Mouse (Mus musculus) midbrain, embryonic 10.5 days (tissue): ENCODE results near the gene Sec61a1. TPM values are rescaled to one million over a fixed set of nuclear protein-coding genes. Genes with fewer than 3 reads are reported as not detected.

ENCODE experiments used
- DNase-seq: peaks from one replicate; pipeline ENCODE4 v3.0.0-alpha.2; 2017; ENCODE audit warnings: low spot score
- H3K27ac ChIP-seq: fragments of 300-500 bp; sonication (generic); replicated peaks from 2 replicates; pipeline ENCODE4 v1.5.1; 2016; ENCODE audit warnings: mild to moderate bottlenecking
- H3K27me3 ChIP-seq: fragments of 300-500 bp; sonication (generic); 2 replicates; pipeline ENCODE4 v1.6.1; 2016; ENCODE audit warnings: low read depth, mild to moderate bottlenecking; ENCODE audit not compliant: poor library complexity, severe bottlenecking
- H3K36me3 ChIP-seq: fragments of 300-500 bp; sonication (generic); 2 replicates; pipeline ENCODE4 v1.6.1; 2016; ENCODE audit warnings: mild to moderate bottlenecking, moderate library complexity
- H3K4me1 ChIP-seq: fragments of 300-500 bp; sonication (generic); 2 replicates; pipeline ENCODE4 v1.6.1; 2016
- H3K4me3 ChIP-seq: fragments of 300-500 bp; sonication (generic); 2 replicates; pipeline ENCODE4 v1.5.1; 2016; ENCODE audit warnings: mild to moderate bottlenecking, moderate library complexity
- H3K9me3 ChIP-seq: fragments of 300-500 bp; sonication (generic); replicated peaks from 2 replicates; pipeline ENCODE4 v1.6.1; 2016; ENCODE audit warnings: mild to moderate bottlenecking
- WGBS: fragments of 180-500 bp; shearing (Covaris S2); methylation state at CpG from one replicate; pipeline ENCODE4 v1.1.7; 2016; 5-methylcytosine and 5-hydroxymethylcytosine counted together
- polyA plus RNA-seq: library from polyadenylated mRNA; unstranded; fragments of >200 nt; fragmentation: Nextera tagmentation; extraction: Ambion mirVana; gene quantifications from 2 replicates; pipeline ENCODE4 v1.2.1, GENCODE M21; 2016

Sec61a1 gene
- polyA plus RNA-seq = 208 and 215 TPM in 2 replicates

DNA sequence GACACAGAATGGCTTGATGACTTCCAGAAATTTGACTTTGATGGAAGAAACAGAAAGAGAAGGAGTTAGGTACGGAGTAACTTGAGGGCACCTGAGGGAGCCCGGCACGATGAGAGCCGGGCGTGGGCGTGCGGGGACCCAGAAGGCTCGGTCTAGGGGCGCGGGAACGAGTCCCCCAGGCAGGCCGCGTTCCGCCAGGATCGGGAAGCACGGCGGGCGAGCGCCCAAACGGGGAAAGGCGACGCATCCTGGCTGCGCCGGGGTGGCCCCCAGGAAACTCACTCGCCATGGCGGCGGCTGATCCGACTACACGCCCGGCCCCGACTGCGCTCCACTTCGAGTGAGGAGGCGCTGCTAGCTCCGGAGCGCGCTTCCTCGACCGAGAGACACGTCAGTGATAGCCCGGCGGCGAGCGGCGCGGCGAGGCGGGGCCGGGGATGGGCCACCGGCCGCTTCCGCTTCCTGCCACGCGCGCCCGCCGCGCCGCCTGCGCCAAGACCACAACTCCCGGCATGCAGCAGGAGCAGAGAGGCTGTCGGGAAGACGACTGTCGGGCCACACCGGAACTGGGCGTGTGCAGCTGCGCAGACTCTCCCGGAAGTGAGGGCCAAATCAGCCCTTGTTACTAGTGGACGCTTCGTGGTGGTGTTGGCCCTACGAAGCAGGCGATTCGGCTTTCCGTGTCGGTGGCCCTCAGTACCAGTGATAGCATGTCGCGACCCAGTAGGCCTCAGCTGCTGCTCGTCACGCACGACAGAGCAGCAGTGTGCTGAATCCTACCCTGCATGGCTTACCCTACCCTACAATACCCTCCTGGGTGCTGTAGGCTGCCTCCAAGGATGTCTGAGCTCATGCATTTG, at the start of gene Sec61a1:
Sec61a1 (minus strand) TSS at position 502 of the 860 bp plus-strand sequence.
- Histone ChIP-seq H3K9me3 (no peaks in the 10 kb centered on the region), H3K27me3 (no peaks in the 10 kb centered on the region), H3K27ac (peak within 1 kb of the TSS; percentile 89), H3K36me3 (peaks cover 36% of the 10 kb centered on the region), H3K4me3 (peak within 1 kb of the TSS; percentile 95), H3K4me1 (peaks cover 28% of the 10 kb centered on the region)
- under 1% methylated on average over 73 of the region's 80 CpGs for WGBS
- DNase-seq = peak; percentile 96

DNA sequence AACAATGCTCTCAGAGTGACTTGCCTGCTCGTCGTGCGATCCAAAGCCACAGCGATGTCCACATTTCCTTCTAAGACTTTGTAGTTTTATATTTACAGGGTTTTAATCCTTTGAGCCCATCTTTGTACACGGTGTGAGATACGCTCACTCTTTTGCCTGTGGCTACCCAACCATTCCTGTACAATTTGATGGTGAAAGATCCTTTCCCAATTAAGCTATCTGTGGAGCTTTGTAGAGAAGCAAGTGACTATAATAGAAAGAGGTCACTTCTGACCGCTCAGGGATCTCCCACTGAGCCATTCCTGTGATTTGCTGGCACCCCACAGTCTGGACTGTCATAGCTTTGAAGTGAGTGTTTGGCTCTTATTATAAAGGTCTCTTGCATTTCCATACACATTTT, 48.0 kb upstream of the Sec61a1 start:
- Histone ChIP-seq H3K4me1 (peaks cover 13% of the 10 kb centered on the region), H3K27me3 (peaks cover 45% of the 10 kb centered on the region), H3K36me3 (no peaks in the 10 kb centered on the region), H3K4me3 (peak overlapping the region; percentile 29), H3K27ac (no peak overlapping the region), H3K9me3 (no peaks in the 10 kb centered on the region)
- WGBS = 2% methylated on average over 7 of the region's 7 CpGs
- DNase-seq = peak; percentile 15

DNA sequence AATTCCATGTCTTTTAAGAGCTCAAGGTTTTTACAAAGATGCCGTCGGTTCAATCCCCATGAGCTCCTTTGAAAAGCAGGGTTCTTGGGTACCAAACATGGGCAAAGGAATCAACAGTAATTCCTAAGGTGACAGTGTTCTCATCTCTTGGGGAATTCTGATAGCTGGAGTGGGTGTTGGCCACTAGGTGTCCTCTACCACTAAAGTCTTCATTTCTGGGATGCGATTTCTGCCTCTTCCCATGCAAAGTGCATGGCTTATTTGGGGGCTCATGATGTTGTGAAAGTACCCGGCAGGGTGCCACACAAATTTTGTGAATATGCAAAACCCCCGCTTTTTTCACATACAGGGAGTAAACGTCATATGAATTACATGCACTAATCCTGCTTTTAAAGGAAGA, 46.3 kb upstream of the Sec61a1 start:
- H3K4me1 ChIP-seq = peaks cover 13% of the 10 kb centered on the region
- H3K27me3 ChIP-seq = peaks cover 59% of the 10 kb centered on the region
- no peak overlapping the region for H3K27ac ChIP-seq
- H3K9me3 ChIP-seq = no peaks in the 10 kb centered on the region
- 34% methylated on average over 6 of the region's 6 CpGs for WGBS
- H3K4me3 ChIP-seq = no peak overlapping the region
- DNase-seq = peak; percentile 19
- no peaks in the 10 kb centered on the region for H3K36me3 ChIP-seq

GRCm38 (mm10) chr6:88560156-88560555, 41.5 kb upstream of the Sec61a1 start:
- 91% methylated on average over 4 of the region's 4 CpGs for WGBS
- H3K27ac ChIP-seq = no peak overlapping the region
- H3K9me3 ChIP-seq = no peaks in the 10 kb centered on the region
- H3K4me3 ChIP-seq = no peak overlapping the region
- H3K36me3 ChIP-seq = no peaks in the 10 kb centered on the region
- peaks cover 6% of the 10 kb centered on the region; the same call in 1 of the 2 replicates for H3K4me1 ChIP-seq
- H3K27me3 ChIP-seq = peaks cover 52% of the 10 kb centered on the region
- no peak for DNase-seq

DNA sequence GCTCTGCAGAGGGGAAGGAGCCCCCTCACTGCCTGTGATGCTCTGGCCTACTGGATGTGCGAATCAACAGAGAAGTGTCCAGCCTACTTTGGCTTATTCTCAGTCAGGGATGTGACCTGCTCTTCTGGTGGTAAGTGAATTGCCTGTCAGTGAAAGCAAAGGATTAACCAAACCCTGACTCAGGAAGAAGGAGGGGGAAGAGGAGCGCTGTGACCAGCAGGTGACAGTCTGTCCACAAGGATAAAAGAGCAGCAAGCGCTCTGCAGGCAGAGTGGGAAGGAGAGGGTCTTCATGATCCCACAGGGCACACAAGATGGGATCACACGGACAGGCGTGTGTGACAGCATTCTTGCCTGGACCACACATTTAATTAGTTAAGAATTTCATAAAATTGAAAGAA, 41.0 kb upstream of the Sec61a1 start:
- peaks cover 6% of the 10 kb centered on the region; the same call in 1 of the 2 replicates for H3K4me1 ChIP-seq
- no peak overlapping the region for H3K4me3 ChIP-seq
- peaks cover 47% of the 10 kb centered on the region for H3K27me3 ChIP-seq
- 27% methylated on average over 5 of the region's 5 CpGs for WGBS
- no peak overlapping the region for H3K27ac ChIP-seq
- H3K9me3 ChIP-seq = no peaks in the 10 kb centered on the region
- no peak for DNase-seq
- no peaks in the 10 kb centered on the region for H3K36me3 ChIP-seq

- Histone ChIP-seq H3K27me3 (peaks cover 32% of the 10 kb centered on the region; the same call in 1 of the 2 replicates), H3K36me3 (no peaks in the 10 kb centered on the region), H3K9me3 (no peaks in the 10 kb centered on the region), H3K4me1 (peaks cover 6% of the 10 kb centered on the region; the same call in 1 of the 2 replicates), H3K27ac (no peak overlapping the region), H3K4me3 (no peak overlapping the region)
- DNase-seq = no peak
- WGBS = 91% methylated on average over 1 of the region's 1 CpGs
Observed at GRCm38 (mm10) chr6:88558076-88558475, 39.4 kb upstream of the Sec61a1 start.

GRCm38 (mm10) chr6:88557548-88557947, 38.8 kb upstream of the Sec61a1 start:
- Histone ChIP-seq H3K27ac (no peak overlapping the region), H3K4me1 (peaks cover 6% of the 10 kb centered on the region; the same call in 1 of the 2 replicates), H3K4me3 (no peak overlapping the region), H3K27me3 (peaks cover 31% of the 10 kb centered on the region; the same call in 1 of the 2 replicates), H3K9me3 (no peaks in the 10 kb centered on the region), H3K36me3 (no peaks in the 10 kb centered on the region)
- 20% methylated on average over 4 of the region's 4 CpGs for WGBS
- no peak for DNase-seq

DNA sequence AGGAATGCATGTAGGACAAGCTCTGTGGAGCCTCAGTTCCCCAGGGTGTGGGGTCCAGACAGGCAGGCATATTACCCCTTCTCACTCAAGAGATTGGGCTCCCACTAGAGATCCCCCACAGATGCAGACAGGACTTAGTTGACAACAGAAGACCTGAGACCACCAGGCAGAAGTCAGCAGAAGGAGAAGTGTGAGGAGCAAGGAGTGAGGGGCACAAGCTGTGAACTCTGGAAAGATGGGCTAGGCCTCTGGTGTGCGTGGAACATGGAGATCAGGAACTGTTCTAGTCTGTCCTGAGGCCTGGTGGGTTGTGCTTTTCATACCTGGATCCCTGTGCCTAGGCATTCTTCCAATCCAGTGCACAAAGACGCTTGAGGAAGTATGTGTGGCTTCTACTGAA, 31.2 kb upstream of the Sec61a1 start:
- 81% methylated on average over 2 of the region's 2 CpGs for WGBS
- H3K4me3 ChIP-seq = no peak overlapping the region
- peaks cover 11% of the 10 kb centered on the region for H3K4me1 ChIP-seq
- H3K36me3 ChIP-seq = no peaks in the 10 kb centered on the region
- DNase-seq = no peak
- no peaks in the 10 kb centered on the region for H3K9me3 ChIP-seq
- no peak overlapping the region for H3K27ac ChIP-seq
- H3K27me3 ChIP-seq = peaks cover 31% of the 10 kb centered on the region

GRCm38 (mm10) chr6:88549137-88549814, 30.6 kb upstream of the Sec61a1 start:
- H3K4me3 ChIP-seq = no peak overlapping the region
- WGBS = 33% methylated on average over 4 of the region's 4 CpGs
- DNase-seq = peak; percentile 64
- H3K4me1 ChIP-seq = peaks cover 16% of the 10 kb centered on the region
- H3K27ac ChIP-seq = no peak overlapping the region
- H3K9me3 ChIP-seq = no peaks in the 10 kb centered on the region
- H3K36me3 ChIP-seq = no peaks in the 10 kb centered on the region
- H3K27me3 ChIP-seq = peaks cover 38% of the 10 kb centered on the region

DNA sequence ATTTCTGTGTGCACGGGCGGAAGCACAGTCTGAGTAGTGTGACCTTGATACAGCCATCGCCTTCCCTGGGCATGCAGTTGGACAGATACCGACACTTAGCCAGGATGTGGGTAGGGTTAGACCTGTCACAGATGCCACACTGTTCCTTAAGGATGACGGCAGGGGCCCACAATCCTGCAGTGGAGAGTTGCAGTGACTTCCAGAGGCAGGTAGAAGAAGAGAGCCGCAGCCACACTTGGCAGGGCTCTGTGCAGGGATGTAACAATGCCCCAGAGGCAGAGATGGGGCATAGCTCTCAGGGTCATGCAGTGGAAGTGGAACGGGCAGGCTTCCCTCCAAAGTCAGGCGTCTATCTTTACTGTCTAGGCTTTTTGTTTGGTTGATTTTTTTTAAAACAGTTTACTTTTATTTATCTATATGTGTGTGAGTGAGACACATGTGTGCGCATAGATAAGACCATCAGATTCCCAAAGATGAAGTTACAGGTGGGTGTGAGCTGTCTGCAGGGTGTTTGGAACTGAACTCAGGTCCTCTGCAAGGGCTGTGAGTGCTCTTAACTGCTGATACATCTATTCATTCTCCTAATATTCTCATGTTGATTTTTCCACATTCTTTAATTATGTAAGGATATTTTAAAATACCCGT, 29.8 kb upstream of the Sec61a1 start:
- H3K27me3 ChIP-seq = peaks cover 39% of the 10 kb centered on the region
- WGBS = 85% methylated on average over 10 of the region's 10 CpGs
- peaks cover 16% of the 10 kb centered on the region for H3K4me1 ChIP-seq
- no peaks in the 10 kb centered on the region for H3K36me3 ChIP-seq
- H3K4me3 ChIP-seq = no peak overlapping the region
- DNase-seq = no peak
- H3K27ac ChIP-seq = no peak overlapping the region
- no peaks in the 10 kb centered on the region for H3K9me3 ChIP-seq

- H3K4me3 ChIP-seq = peak overlapping the region; percentile 23; the same call in 1 of the 2 replicates
- DNase-seq = peak; percentile 21
- 21% methylated on average over 10 of the region's 10 CpGs for WGBS
Observed at GRCm38 (mm10) chr6:88545397-88545790, 26.7 kb upstream of the Sec61a1 start.

DNA sequence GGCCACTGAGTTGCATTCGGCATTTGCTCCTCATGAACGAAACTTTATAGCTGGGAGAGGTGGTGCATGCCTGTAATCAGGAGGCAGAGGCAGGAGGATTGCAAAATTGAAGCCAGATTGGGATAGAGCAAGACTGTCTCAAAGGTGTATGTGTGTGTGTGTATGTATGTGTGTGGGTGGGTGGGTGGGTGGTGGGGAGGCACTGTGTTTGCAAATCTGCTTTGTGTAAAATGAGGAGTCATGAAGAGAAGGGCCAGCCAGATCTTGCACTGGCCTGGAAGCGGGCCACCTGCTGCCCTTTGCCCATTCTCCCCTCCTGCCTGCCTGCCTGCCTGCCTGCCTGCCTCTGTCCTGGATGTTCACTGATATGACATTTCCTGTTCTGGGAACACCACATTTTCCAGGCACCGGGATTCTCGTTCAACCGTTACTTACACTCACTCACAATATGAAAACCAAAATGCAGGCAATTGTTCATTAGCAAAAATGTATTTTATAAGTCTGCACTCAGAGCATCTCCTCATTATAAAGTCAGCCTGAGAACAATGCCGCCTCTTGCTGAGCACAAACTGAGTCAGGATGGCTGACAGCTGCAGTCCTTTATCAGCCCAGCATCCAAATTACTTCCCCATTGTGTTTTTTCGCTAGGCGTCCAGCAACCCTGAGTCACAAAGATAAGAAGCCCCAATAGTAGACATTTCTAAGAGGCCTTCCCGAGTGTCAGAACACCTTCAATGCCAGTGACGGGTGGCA, 26.1 kb upstream of the Sec61a1 start:
- 38% methylated on average over 11 of the region's 11 CpGs for WGBS
- peak; percentile 25 for DNase-seq

More at GRCm38 (mm10) chr6:88545397-88545790, 26.7 kb upstream of the Sec61a1 start:
- no peaks in the 10 kb centered on the region for H3K9me3 ChIP-seq
- H3K36me3 ChIP-seq = no peaks in the 10 kb centered on the region
- peak overlapping the region; percentile 68 for H3K27ac ChIP-seq
- H3K4me1 ChIP-seq = peaks cover 16% of the 10 kb centered on the region
- H3K27me3 ChIP-seq = peaks cover 39% of the 10 kb centered on the region

More for the DNA sequence above, 26.1 kb upstream of the Sec61a1 start:
- no peaks in the 10 kb centered on the region for H3K9me3 ChIP-seq
- peaks cover 39% of the 10 kb centered on the region for H3K27me3 ChIP-seq
- H3K27ac ChIP-seq = peak overlapping the region; percentile 68
- H3K4me3 ChIP-seq = peak overlapping the region; percentile 23; the same call in 1 of the 2 replicates
- H3K36me3 ChIP-seq = no peaks in the 10 kb centered on the region
- peaks cover 16% of the 10 kb centered on the region for H3K4me1 ChIP-seq
